Mouse (Mus musculus): ENCODE results near the gene Adamts17.

Adamts17 gene

DNA sequence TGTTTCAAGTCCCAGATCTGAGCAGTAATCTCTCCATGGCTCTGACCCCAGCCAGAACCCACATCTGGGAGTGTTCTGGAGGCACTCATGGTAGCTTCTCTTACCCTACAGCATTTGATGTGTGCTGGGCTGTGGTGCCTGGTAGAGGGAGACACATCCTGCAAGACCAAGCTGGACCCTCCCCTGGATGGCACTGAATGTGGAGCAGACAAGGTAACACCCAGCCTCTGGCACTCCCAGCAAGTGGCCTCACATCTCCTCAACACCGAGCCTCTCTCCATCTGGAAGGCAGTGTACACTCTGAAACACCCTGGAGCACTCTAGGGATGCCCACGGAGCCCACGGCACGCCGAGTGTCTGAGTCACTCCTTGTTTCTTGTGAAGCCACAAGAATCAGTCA is 188.2 kb downstream of the Adamts17 start:
- in situ Hi-C loops (cut with MboI, MseI), result no loop called here

DNA sequence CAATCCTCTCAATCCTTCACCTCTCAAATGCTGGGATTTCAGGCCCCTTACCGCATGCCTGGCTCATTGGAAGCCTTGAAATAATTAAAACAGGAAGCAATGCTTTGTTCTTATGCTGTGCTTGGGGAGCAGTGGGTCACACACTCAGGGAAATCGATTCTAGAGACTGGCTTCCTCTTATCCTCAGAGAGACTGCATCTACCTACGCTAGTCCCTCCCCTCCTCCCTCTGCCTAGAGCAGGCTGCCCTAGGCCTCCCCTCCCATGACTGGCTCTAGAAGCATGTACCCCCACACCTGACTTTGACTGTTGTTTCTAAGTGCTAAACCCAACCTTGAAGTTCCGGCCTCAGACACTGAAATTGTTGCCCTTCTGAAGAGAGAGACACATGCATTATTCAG is 189.4 kb downstream of the Adamts17 start:
- in situ Hi-C loops (cut with MboI, MseI), result no loop called here

DNA sequence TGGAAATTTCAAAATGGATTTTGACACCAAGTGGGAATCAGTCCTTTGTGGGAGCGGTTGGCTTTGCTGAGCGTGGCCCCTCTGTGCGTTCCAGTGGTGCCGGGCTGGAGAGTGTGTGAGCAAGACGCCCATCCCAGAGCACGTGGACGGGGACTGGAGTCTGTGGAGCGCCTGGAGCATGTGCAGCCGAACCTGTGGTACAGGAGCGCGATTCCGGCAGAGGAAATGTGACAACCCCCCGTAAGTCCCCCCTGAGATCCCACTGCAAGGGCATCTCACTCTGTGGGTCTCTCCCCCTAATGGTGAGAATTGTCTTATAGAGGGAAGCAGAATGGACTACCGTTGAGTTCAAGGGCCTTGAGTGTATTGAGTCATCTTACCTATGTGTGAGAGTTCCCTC is 189.9 kb downstream of the Adamts17 start:
- in situ Hi-C loops (cut with MboI, MseI), result no loop called here

DNA sequence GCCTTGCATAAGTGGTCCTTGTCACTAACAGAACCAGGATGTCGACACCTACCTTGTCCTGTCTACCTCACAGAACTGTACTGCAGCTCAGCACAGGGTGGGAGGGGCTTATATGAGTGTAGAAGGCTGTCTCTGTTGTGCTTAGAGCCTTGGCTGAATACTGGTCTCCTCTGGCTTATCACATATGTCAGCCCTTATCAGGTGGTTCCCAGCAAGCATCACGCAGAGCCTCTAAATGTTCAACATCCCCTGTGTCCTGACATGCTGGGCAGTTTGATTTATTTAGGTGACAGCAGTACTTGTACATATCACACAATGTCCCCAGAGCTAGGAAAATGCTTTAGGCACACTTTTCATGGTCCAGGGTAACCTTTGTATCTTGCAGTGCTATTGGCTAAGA is 191.7 kb downstream of the Adamts17 start:
- in situ Hi-C loops (cut with MboI, MseI), result no loop called here

DNA sequence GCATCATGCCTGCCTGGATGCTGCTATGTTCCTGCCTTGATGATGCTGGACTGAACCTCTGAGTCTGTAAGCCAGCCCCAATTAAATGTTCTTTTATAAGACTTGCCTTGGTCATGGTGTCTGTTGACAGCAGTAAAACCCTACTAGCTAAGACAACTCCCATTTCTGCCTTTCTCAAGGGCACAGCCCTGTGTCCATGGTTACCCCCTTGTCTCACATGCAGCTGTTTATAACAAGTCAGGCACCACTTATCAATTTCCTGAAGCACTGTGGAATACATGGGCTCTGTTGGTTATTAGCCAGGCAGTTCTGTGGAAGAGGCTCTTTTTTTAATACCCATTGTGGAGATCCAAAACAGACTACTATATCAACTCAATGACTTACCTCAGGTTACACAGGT is 193.1 kb downstream of the Adamts17 start:
- in situ Hi-C loops (cut with MboI, MseI), result no loop called here

DNA sequence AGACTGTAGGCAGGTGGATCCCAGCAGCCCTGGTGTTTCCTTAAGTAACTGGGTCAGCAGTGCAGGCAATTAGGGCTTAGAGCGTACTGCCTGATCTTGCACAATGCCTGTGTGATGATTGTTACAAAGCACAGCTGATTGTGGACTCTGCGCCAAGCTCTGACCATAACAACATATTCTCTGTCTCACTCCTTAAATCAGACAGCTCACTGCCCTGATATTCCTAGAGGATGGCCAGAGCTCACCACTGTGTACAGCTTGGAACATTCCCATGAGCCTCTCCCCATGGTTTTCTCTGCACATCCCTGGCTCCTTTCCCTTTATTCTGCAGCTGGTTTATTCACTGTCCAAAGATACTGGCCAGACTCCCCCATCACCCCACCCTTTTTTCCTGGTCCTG is 194.8 kb downstream of the Adamts17 start:
- in situ Hi-C loops (cut with MboI, MseI), result no loop called here

DNA sequence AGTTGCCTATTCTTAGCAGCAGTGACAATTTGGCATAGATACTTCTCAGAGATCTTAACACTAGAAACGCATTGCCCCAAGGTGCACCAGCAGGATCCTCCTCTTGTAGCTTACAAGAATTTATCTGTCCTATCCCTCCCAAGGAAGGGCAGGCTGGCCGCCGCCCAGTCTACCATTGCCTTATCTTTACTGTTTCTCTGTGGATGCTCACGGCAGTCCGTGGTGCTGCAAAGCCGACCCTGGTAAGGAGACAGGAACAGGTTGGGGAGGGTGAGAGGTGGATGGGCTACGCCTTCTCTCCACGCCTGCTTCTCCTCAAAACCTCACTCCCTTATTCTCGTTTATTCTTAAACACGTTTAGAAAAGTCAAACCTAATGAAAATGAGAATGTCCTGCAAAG is 195.7 kb downstream of the Adamts17 start:
- in situ Hi-C loops (cut with MboI, MseI), result no loop called here

DNA sequence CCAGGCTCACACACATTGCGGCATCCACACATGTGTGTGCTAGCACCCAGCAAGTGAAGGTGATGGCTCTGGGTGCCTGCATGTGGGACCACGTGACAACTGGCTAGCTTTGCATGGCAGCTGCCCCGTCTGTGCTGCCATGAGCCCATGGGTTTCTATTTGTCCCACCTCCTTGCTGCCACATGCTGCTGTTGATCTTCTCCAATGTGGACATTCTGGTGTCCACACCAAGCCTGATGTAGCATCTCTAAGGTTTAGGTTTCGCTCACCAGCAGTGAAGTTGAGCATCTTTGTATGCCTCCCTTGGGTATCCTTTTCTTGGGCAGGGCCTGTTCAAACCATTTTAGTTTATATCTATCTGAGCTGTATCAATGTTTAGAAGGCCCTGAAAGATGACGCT is 196.1 kb downstream of the Adamts17 start:
- in situ Hi-C loops (cut with MboI, MseI), result no loop called here

DNA sequence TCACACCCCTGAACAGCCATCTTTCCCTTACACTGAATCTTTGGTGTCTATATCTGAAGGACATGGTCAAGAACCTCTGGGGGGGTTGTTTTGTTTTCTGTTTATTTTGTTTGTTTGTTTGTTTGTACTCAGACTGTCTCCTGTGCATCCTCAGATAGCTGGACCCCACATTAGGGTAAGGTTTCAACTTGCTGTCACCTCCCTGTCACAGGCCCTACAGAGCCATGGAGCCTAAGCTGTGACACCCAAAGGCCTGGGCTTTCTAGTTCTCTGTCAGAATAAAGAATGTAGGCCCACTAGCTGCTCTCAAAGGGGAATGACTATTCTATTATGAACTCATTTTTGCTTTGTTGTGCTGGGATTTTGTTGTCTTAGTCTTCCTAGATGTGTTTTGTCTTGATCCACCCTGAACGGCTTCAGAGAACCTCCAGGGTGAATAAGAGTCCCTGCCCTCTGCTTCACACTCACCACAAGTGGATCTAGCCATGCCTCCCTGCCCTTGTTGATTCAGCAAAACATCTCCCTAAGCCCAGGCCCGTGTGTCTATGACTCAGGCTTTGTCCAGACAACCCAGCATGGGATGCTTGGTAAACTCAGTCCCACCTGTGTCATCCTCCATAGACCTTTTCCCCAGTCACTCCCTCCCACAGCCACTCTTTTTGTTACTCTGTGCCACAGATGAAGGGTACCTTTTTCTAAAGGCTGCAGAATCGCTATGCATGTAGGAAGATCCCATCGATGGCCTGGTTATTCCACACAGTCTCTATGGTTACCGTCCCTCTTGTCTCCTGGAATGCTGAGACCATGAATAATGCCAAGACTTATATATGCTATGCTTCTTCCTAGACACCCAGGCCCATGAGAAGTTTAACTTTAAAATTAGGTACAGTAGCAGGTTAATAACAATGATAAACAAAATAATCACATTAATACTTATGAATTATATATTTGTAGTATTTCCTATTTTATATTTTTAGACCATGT is 197.3 kb downstream of the Adamts17 start:
- in situ Hi-C loops (cut with MboI, MseI), result no loop called here

DNA sequence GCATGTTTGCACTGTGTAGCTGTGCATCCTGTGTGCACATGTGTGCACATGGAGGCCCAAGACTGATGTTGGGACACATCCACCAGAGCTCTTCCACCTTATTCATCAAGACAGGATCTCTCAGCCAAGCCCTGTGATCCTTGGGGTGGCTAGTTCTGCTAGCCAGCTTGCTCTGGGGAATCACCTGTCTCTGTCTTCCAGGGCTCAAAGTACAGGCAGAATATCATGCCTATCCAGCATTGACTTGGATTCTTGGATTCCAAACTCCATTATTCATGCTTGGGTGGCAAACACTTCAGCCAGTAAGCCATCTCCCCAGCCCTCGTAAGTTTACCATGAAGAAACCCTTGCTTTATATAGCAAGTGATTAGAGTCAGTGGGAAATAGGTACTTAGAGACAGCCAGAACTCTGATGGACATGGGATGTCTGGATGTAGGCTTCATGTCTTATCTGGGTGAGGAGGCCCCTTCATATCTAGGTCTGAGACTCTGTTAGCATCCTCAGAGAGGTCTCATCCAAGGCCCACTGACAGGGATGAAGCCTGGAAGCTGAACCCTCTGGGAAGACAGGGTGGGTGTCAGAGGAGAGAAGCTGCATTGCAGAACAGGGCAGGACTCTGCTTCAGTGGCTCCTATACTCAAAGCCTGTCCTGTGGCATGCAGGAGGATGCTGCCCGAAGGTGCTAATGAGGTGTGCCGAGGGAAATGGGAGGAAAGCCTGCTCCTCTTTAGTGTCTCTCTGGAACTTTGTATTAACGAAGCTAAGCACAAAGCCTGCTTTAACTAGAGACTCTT is 198.4 kb downstream of the Adamts17 start:
- in situ Hi-C loops (cut with MboI, MseI), result no loop called here

DNA sequence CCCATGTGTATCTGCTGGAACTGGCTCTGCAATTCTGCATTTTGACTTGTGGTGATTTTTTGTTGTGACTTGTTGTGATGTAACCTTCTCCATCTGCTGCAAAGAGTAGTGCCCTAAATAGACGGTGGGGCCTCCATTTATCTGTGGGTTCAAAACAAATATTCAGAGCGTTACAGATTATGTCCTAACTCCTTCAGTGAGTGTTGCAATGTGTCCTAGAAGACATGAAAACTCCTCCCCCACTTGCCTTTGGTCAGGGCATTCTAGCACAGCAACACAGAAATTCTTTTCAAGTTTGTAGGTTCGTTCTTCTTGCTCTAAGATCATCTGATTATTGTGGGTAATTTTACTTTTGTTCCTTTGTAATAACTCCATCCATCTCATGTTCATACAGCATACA is 199.6 kb downstream of the Adamts17 start:
- in situ Hi-C loops (cut with MboI, MseI), result no loop called here

DNA sequence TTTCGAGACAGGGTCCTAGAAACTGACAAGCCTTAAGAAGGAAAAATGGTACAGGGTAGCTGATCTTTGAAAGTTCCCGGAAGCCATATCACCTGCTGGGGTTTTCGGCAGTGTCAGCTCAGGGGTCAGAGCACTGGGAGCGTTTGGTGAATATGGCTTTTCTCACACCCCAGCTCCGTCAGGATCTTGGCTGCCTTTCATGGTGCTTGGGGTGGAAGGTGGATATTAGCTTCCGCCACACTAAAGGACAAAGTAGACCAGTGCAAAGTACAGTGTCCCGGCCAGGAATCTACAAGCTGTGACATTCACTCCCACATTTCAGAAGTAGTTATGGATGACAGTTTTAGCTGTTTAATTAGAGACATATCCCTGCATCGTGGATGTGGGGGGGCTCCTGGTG is 200.3 kb downstream of the Adamts17 start:
- in situ Hi-C loops (cut with MboI, MseI), result no loop called here

DNA sequence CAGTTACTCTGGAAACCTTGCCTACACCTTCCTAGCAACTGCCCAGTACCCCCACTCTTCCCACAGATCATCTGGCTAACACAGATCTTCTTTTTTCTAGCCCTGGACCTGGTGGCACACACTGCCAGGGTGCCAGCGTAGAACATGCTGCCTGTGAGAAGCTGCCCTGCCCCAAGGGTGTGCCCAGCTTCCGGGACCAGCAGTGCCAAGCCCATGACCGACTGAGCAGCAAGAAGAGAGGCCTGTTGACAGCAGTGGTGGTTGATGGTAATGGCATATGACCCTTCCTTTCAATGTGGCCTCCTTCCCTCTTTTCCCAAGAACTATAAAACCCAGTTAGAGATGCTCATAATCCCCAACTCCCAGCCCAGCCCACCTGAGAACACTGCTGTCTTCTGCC is 202.2 kb downstream of the Adamts17 start:
- in situ Hi-C loops (cut with MboI, MseI), result no loop called here

DNA sequence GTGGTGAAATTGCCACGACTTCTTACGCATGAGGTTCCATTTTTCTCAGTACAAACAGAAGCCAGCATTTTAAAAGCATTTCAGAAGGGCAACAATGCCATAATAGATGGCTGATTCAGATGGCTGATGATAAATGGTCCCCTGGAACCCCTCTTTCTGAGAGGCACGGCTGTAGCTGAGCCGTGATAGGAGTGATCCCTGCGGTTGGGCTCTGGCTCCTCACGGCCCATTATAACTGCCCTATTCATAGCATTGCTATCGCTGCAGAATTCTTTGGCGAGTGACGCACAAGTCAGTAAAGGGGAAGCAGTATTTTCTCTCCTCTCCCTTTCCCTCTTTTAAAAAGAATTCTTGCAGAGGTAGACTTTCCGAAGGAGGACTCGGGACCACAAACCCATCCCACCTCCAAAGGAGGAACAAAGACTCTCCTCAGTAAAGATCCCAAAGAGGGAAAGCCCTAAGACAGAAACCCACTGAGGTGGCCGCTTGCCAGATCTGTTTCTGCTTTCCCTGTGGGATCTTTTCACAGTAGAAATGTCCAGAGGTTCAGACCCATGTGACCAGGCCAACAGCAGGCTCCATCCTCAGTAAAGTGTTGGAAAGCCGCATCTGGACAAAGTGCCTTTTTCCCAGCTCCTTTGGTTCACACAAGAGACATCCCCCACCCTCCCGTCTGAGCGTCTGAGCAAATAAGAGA is 204.7 kb downstream of the Adamts17 start:
- in situ Hi-C loops (cut with MboI, MseI), result no loop called here

DNA sequence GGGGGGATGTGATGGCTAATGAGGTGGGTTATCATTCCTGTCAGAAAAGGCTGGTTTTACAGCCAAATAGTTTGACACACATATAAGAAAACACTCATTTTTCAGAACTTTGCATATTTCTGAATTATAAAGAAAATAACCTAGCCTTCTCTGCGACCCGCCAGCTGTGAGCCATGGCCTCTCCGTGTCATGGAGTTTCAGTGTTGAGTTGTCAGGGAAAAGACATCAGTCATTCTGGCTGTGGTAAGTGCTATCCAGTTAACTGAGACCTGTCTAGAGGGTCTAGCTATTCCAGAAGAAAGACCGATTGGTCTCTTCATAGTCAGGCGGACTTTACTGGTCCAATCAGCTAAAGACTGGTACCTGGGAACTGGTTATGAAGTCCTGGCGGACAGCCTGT is 205.7 kb downstream of the Adamts17 start:
- in situ Hi-C loops (cut with MboI, MseI), result no loop called here

DNA sequence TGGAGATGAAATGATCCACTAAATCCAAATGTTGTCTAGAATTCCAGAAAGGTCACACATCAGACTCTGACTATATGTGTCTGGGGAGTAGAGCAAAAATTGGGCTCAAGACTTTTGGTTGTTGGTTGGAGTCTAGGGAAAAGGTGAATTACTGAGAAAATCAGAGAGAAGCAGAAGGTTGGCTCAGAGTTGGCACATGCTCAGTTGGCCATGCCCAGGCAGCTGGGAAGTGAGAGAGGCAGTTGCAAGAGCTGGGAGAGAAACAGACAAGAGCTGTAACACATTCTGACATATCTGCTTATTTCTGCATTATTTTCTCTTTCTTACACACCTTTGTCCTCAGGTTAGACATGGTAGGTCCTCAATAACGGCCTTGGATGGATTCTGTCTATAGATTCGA is 209.7 kb downstream of the Adamts17 start:
- in situ Hi-C loops (cut with MboI, MseI), result no loop called here

DNA sequence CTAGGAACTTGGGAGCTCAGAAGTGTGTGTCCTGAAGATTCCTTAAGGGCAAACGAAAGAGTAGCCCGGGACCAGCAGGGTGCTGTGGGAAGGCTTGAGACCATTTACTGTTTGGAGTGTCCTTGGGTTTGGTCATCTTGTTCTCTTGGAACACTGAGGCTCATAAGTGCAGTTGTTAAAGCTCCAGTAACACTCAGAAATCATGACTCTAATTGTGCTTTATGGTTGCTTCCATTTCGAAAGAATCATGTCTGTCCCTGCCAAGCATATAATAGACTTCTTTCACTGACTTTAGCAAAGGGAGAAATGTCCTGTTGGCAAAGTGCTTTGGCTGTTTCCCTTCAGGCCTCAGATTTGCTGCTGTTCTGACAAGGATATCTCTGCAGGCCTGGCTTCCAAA is 210.9 kb downstream of the Adamts17 start:
- in situ Hi-C loops (cut with MboI, MseI), result no loop called here

DNA sequence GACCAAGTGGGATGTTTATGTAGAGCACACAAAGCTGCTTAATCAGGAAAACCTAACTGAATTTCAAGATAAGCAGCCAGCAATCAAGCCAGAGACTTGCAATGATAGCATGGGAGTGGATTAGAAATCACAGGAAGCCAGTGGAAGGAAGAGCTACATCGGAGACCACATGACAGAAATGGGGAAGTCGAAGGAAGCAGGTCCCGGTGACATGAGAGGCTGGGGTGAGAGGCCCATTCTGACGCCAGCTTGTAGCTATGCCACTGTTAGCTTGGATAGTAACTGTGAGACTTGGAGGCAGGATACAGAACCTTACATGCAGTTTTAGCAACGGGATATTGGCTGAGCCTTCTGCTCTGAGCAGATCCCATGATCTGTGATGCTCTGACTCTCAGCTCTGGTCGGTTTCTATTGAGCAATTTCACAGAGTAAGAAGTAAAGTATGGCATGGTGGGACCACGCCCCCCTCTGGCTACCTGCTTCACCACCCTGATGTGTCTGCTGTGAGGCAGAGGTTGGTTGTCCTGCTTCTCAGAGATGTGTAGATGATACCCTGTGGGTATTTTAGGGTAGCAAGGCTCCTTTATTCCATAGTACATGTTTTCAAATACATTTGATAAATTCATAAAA is 211.7 kb downstream of the Adamts17 start:
- in situ Hi-C loops (cut with MboI, MseI), result no loop called here

DNA sequence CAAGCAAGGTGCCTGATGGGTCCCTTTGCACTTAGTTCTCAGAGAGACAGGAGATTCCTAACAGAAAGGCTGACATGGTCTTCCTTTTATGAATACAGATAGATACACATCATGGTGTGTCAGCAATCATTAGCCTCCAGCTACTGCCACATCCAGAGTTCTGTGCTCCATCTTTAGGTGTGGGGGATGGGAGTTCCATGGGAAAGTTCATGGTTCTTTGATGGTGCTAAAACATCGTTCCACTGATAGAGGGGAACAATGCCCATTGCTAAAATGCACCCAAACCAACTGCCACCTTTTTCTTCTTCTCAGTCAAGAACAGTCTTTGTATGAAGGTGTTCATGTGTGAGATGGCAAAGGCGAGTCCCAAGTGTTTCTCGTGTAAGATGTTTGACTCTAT is 215.3 kb downstream of the Adamts17 start:
- in situ Hi-C loops (cut with MboI, MseI), result no loop called here

DNA sequence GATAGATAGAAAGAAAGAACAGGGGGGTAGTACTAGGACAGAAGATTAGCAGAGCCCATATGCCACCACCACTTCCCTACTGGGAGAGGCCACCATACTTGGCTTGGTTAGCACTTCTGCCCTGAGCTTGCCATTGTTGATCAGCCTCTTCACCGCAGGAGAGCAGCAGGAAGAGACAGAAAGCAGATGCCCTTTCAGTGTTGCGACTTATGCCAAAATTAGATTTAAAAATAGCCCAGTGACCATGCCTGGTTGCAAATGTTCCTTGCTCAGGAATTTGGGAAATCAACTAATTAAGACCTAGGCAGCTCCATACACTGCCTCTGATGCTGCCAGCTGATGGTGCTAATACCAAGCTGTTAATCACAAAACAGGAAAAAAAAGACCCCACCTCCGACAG is 216.0 kb downstream of the Adamts17 start:
- in situ Hi-C loops (cut with MboI, MseI), result no loop called here

DNA sequence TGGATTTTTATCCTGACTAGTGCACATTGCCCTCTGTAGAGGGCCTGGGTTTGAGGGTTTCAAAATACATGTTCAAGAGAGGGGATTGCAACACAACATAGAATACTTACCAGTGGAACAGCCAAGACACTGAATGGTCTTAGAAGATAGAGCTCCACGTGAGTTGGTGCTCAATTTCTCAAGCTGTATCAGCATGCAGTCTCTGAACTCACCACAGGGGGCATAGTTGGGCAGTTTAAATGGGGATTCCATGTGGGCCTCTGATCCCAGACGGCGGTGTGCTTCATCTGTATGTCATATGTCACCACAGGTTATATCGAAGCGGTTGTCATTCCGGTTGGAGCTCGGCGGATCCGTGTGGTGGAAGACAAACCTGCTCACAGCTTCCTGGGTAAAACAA is 222.2 kb downstream of the Adamts17 start:
- in situ Hi-C loops (cut with MboI, MseI), result no loop called here

DNA sequence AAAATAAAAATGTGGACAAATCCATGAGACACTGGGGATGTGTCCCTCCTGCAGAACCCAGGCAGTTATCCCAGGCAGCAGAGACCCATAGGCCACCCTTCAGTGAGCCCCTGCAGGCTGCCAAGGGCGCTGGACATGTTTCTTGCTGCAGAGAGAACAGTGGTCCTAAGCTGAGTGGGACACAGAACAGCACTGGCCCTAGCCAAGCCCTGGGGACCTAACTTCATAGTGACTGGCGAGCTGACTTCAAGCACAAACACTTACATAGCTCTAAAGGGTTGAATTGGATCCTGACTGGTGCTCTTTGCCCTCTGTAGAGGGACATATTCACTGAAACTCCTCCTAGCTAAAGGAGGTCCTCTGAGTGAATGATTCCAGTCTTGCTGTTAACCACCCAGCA is 223.0 kb downstream of the Adamts17 start:
- in situ Hi-C loops (cut with MboI, MseI), result no loop called here

Data from T-helper 2 cell (primary cell).